Mouse (Mus musculus) hematopoietic stem cell, adult 5-6 weeks (primary cell): ENCODE measurements at regions not wholly inside any gene's neighbourhood (a gene's known extent, or its start where the extent isn't known, plus 50 kb on each side); places are given as distances from the start of the nearest gene placed in this dataset.
"Not testable (repeated sequence)": the region's sequence is repeated elsewhere in the genome, so short reads cannot be mapped to it uniquely, and the experiment has no call there.

Source experiments
- ATAC-seq, 2 experiments: fragments of 125-278 bp in 1 of 2; replicated peaks in 1 of 2; 2 replicates each; pipeline ENCODE4 v1.8.0; 2016 to 2017; ENCODE audit warnings: inconsistent platforms in 2 of 2, mild to moderate bottlenecking in 2 of 2, moderate number of reproducible peaks in 2 of 2, low read depth in 1 of 2, moderate TSS enrichment in 1 of 2; ENCODE audit not compliant: low FRiP score in 2 of 2, poor library complexity in 2 of 2, severe bottlenecking in 2 of 2, insufficient read depth in 1 of 2, low TSS enrichment in 1 of 2

DNA sequence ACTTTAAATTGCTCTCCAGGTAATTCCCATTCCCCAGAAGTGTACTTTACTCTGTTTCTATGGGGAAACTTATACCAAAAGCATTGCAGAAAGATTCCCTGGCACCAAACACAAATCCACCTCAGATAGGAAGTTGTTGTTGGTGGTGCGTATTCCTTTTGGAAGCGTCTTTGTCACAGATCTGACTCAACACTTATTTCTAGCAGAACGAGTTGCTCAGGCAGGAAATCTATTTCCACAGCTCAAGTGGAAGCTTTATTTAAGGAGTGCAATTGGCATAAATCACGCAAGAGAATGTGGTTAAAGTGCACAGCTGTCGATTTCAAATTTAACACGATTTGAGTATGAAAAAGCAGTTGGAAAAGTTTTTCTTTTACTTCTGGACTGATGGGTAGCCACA, 436.9 kb upstream of the Ghitm start:
- no peak; a peak in 1 of 4 replicates for ATAC-seq

DNA sequence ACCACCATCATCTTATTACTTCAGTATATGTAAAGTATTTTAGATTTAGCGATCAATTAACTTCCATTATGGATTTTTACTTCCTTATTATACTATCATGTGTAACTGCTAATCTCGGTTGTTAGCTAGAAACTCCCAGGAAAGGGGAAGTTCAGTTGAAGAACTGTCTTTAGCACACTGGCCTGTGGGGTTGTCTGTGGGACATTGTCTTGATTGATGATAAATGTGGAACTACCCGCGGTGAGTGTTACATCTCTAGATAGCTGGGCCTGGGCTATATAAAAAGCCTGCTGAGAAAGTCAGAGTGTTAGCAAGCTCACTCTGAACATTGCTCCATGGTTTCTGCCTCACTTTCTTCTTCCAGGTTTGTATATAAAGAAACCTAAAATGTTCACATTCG, 423.2 kb upstream of the Ghitm start:
- peak; percentile 45 to 56; a peak in 3 of 4 replicates for ATAC-seq

DNA sequence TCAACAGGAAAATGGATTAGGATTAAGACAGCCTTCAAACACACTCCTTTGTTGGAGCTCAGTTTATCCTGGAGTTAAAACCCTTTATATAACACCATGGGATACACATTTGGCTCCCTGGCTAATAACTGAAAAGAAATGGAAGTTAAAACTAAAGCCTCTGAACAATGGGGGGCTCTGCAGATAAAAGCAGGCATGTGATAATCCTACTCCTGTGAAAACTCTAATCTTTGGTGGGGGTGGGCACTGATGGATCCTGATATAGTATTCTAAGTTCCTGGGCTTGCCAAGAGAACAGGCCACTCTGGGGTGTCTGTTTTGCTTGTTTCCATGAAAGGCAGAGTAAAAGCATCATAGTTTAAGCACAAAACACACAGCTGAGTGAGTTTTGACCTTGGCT, 388.5 kb upstream of the Ghitm start:
- ATAC-seq = no peak

DNA sequence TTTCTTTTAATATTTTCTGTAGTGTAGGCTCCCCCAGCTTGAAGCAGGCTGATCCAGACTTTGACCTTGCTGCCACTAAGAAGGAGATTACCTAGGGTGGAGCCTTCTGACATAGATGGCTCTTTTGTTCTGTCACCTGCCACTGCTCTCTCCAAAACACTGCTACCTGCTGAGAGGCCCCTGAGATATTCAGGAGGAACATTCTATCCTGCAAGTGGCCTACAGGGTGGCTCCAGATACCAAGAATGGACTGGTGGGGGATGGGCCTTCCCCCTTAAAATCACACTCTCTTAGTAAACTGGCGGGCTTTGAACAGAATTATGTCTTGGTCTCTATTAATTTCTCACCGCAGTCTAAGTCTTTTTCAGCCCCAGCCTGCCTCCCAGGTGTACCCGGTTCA, 385.6 kb upstream of the Ghitm start:
- not testable (repeated sequence) for ATAC-seq

DNA sequence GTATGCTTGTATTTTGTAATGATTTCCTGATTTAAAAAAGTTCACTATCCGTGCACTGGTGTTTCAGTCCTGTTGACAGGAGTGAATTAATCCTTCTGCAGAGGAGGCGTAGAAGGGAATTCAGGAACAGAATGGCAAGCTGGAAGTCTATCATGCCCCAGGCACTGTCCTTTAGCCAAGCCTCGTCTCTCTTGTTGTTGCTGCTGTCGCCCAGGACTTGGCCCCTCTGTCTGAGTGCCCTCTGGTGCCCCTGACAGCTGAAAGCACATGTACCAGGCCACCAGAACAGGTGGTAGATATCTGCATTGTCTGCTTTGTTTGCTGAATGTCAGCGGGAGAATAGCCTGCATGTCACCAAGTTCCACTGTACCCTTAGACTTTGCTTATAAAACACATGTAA, 370.2 kb upstream of the Ghitm start:
- no peak for ATAC-seq

DNA sequence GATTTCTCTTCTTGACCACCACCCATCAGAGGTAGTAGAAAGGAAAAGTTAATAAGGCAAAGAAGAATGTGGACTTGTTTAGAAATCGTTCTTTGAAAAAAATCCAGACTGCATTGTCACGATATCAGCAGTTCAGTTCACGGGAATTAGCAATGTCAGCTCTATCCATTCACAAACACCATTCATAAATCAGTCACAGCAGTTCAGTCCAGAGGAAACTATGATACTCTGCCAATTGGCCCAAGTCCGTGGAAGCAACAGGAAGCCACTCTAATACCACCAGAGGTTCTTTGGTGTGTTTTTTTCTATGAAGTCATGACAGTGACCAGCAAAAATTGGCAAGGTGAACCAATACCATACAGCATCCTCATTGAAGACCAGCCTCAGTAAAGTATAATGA, 355.6 kb upstream of the Ghitm start:
- no peak for ATAC-seq

DNA sequence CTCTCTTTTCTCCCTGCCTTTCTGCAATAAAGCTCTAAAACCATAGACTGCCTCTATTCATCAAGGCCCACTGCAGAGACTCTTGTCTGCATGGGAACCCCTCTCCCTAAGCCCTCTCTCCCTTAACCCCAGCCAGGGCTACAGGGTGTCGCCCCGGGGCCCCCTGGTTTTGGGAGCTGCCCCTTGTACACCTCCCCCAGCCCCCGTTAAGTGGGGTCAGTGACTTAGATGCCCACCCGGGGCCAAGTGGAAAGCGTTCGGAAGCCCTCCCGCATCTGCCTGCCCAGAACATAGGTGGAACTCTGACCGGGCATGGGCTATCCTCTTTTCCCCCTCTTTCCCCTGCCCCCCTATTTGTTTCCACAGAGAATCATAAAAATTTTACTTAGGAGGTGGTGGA, 350.2 kb upstream of the Ghitm start:
- ATAC-seq = no peak

DNA sequence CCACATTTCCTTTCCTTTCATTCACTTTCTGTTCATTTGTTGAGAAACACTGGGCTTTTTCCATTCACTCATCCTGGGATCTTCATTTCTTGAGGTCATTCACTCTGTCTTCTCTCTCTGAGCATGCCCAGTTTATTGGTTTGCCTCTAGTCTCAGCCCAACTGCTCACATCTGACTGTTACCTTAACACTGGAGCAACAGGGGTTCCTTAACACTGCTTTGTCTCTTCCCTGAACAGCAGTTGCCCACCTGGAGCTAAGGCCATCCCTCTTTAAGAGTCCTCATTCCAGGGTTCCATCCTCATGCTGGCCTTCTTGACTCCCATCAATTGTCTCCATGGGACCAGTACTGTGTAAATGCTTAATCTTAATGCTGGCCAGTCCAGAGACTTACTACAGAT, 342.5 kb upstream of the Ghitm start:
- ATAC-seq = no peak

DNA sequence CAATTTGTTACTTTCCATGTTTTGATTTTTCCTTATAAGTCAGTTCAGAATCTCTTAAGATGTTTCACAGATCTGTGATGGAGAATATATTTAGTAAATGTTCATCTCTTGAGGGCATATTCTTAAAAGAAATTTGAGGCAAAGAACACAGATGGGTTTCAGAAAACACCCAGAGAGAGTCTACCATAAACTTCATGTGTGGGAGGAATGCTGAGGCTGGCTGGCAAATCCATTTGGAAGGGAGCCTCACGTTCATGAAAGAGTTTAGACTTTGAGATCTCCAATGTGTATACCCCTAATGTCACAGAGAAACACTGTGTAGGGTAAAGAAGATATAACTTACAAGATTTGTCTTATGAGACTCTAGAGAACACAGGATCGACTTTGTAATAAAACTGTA, 333.6 kb upstream of the Ghitm start:
- no peak for ATAC-seq

DNA sequence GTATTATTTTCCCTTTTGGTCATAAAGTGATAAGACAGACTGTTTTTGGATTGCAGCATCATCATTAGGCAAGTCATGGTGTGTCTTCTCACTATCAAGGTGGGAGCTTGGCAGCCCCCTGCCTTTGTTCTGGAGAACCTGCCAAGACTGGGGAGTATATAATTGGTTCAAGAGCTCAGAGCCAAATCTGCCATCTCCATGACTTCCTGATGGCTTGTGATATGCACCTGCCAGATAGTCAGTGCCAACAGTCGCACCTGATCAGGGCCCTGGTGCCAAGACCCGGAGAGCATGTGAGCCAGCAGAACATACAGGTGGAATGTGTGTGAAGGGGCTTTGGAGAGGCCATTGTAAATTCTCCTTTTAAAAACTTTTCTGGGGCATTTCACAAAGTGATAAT, 305.8 kb upstream of the Ghitm start:
- no peak for ATAC-seq

DNA sequence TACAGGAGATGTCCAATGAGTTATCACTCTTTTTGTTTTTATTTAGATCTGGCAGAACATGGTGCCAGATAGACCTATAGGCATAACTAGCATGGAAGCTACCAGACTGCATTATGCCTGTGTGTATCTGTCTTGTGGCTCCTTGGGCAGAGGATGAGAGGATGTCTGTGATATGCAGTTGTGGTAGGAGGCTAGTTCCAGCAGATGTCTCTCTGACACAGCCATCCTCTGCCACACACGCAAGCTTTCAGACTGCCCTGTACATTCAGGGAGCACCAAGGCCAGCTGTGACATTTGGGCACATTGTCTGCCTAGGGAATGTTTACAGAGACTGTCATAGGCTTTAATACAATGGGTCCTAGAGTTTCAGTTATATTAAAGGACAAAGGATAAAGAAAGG, 295.6 kb upstream of the Ghitm start:
- no peak for ATAC-seq

DNA sequence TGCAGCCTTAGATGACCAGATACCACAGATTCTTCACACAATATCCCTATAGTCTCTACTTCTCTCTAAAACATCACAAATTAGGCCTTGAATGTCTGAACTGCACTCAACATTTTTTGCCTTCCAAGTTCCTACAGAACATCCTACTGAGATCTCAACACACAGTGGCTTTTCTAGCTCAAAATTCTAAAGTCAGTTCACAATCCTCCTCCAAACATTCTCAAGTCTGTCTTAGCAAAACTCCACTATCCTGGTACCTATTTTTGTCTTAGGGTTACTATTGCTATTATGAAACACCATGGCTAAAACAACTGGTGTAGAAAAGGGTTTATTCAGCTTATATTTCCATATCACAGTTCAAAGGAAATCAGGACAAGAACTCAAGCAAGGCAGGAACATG, 290.4 kb upstream of the Ghitm start:
- ATAC-seq = no peak

DNA sequence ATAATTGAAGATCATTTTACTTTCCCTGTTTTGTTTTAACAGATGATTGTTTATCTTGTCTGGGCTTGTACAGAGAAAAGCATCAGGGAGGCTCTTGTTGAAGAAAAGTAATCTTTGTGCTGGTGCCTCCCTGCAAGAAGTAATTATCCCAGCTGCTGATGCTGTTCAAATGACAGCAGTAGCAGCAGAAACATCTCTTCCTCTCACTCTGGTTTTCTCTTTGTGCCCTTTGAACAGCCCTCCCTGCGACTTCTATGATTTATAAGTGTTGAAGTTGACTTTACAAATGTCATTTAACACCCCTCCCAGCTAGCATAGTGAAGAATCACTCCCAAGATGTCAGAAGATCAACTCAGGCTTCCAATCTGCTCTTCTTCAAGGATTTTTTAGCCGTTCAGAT, 286.5 kb upstream of the Ghitm start:
- ATAC-seq = no peak

DNA sequence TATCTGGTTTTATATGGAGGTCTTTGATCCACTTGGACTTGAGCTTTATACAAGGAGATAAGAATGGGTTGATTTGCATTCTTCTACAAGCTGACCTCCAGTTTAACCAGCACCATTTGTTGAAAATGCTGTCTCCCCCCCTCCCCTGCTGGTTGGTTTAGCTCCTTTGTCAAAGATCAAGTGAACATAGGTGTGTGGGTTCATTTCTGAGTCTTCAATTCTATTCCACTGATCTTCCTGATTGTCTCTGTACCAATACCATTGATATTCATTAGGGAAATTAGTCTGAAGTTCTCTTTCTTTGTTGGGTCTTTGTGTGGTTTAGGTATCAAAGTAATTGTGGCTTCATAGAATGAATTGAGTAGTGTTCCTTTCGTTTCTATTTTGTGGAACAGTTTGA, 277.5 kb upstream of the Ghitm start:
- ATAC-seq = not testable (repeated sequence)

DNA sequence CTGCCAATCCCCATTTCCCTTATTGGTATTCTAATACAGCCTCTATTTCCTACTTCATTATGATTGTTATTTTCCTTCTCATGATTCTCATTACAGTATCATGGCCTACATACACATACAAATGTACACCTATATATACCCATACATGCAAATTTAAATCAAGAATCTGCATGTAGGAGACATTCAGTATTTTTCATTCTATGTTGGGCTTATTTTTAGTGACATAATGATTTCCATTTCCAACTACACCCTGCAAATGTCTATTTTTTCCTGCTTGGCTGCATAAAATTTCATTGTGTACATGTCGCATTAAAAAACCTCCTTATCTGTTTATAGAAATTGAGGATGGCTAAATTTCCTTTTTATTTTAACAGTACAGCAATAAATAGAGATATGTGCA, 236.9 kb upstream of the Ghitm start:
- ATAC-seq = no peak

DNA sequence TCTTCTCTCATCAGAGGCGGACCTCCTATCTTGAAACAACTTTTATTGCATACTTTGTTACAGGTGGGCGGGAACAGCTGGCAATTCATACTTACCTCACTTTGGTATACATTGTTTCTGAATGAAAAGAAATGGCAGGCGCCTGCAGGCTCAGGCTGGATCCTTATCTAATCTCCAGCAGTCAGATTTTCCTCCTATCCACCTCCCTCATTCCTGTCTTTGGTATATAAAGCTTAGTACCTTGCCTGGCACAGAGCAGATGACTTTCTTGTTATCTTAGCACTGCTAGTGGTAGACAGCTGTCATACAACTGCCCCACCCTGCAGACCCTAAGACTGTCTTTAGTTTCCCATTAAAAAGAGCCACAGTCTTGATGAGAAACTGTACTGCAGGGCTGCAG, 226.8 kb upstream of the Ghitm start:
- ATAC-seq = no peak

DNA sequence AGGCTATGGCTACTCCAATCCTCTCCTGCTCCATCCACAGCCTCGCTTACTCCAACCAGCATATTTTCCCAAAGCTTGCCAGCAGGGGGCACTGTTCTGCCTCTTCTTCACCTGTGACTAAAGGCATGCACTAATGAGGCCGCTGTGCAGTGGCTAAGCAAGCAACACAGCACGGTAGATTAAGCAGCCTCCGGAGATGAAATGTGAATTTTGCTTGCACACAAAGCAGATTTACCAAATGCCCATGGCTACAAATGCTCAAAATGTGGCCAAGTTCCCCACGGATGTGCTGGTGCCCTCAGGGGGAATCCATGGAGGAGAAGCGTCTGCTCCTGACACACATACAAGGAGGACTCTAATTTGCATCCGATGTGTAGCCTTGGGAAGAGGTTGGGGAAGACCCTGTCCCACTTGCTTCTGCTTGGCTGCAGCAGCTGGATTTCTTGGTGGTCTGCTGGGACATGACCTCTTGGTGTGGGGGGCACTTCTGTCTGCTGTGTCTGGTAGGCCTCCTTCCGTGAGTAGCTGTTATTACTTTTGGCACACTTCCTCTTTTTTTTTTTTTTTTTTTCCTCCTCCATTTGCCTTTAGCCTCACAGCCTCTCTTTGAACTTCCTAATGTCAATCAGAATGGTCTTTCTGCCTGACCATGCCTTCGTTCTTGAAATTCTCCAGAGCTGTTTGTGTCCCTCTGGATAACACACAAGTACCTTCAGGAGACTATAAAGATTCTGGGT, 221.1 kb upstream of the Ghitm start:
- peak; percentile 89 to 96 for ATAC-seq

DNA sequence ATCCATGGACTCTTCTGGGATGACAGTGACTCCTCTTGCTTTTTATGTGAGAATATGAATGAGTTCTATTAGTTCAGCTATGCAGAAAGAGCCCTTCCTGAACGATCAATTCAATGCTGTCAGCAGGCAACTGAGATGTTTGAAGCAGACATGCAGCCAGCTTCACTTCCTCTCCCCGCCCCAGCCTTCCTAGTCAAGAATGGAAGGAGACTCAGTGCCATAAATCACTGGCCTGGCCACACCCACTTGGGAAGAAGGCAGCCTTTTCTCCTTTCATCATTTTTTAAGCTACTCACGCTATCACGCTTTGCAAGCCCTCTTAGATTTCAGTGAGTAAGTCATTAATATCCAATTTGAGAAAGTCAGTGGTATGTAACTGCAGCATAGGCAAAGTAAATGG, 188.3 kb upstream of the Ghitm start:
- peak; percentile 91 to 97 for ATAC-seq

DNA sequence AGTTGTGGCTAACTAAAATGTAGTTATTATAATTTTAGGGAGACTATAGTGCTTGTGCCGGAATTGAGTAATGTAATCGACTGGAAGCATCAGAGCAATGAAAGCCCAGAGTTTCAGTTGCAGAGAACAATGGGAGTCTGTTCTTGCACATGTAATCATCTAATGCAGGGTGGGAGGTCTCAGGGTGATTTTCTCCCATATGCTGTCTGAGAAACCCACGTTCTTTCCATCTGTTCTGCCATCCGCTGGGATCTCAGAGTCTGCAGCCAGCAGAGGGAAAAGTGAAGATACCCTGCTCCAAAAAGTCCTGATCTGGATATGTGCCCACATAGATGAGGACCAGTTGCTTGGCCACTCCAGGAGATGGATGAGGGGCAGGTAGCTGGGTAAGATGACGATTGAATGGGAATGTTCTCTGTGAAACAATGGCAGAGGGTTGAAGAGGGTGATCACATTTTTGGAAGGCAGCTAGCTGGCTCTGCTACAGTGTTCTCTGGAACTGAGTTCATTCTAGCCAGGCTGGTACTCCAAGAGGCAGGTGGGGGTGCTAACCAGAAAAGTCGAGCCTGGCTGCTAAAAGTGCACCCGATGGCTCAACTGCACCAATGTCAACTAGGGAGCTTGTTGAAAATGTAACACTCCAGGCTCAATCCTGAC, 180.3 kb upstream of the Ghitm start:
- no peak for ATAC-seq
